Mouse (Mus musculus) stomach, embryonic 14.5 days (tissue): Measurements from ENCODE around the gene Tmc2. TPM values are rescaled to one million over a fixed set of nuclear protein-coding genes. Genes with fewer than 3 reads are reported as not detected.
A peak's percentile ranks its signal among the peaks of the same experiment; 100 is the strongest.

Experiments used
- ATAC-seq: fragments of 200-750 bp; cut with Nextera tagmentation; 2 replicates; pipeline ENCODE4 v1.8.0; 2017; ENCODE audit warnings: low read depth, moderate TSS enrichment; ENCODE audit not compliant: insufficient number of reproducible peaks, insufficient read depth, low FRiP score
- H3K27ac ChIP-seq: fragments of 300-500 bp; sonication (generic); 2 replicates; pipeline ENCODE4 v1.5.1; 2014; ENCODE audit warnings: mild to moderate bottlenecking, low read length, moderate library complexity, mixed read lengths
- H3K27me3 ChIP-seq: fragments of 300-500 bp; sonication (generic); 2 replicates; pipeline ENCODE4 v1.6.1; 2014; ENCODE audit warnings: low read length, control low read depth, mixed read lengths; ENCODE audit not compliant: control insufficient read depth, insufficient read depth
- H3K36me3 ChIP-seq: fragments of 300-500 bp; sonication (generic); 2 replicates; pipeline ENCODE4 v1.6.1; 2014; ENCODE audit warnings: mild to moderate bottlenecking, control low read depth, low read length, moderate library complexity, mixed read lengths; ENCODE audit not compliant: control insufficient read depth, insufficient read depth
- H3K4me1 ChIP-seq: fragments of 300-500 bp; sonication (generic); 2 replicates; pipeline ENCODE4 v1.6.1; 2014; ENCODE audit warnings: low read length, control low read depth, mixed read lengths; ENCODE audit not compliant: control insufficient read depth, insufficient read depth
- H3K4me2 ChIP-seq: fragments of 300-500 bp; sonication (generic); replicated peaks from 2 replicates; pipeline ENCODE4 v1.6.1; 2014; ENCODE audit warnings: low read depth, low read length, control low read depth
- H3K4me3 ChIP-seq: fragments of 300-500 bp; sonication (generic); 2 replicates; pipeline ENCODE4 v1.5.1; 2014; ENCODE audit warnings: low read depth, low read length, control low read depth
- H3K9ac ChIP-seq: fragments of 300-500 bp; sonication (generic); replicated peaks from 2 replicates; pipeline ENCODE4 v1.6.1; 2014; ENCODE audit warnings: low read depth, mild to moderate bottlenecking, control low read depth, low read length, moderate library complexity, mixed read lengths
- H3K9me3 ChIP-seq: fragments of 300-500 bp; sonication (generic); 2 replicates; pipeline ENCODE4 v1.6.1; 2016; ENCODE audit warnings: low read depth, low read length, control low read depth; ENCODE audit not compliant: control insufficient read depth
- WGBS: fragments of 180-500 bp; shearing (Covaris S2); extraction: QIAGEN DNeasy Blood & Tissue Kit; methylation state at CpG from one replicate; pipeline ENCODE4 v1.1.7; 2014; 5-methylcytosine and 5-hydroxymethylcytosine counted together
- polyA plus RNA-seq: library from polyadenylated mRNA; unstranded; fragments of >200 nt; fragmentation: Nextera tagmentation; extraction: Ambion mirVana; gene quantifications from 2 replicates; pipeline ENCODE4 v1.2.1, GENCODE M21; 2014

Gene Tmc2
- not detected in 2 replicates for polyA plus RNA-seq

- Histone ChIP-seq H3K4me3 (no peak within 1 kb of the TSS), H3K27ac (no peak within 1 kb of the TSS), H3K9ac (no peak within 1 kb of the TSS), H3K4me1 (no peaks in the 10 kb centered on the region), H3K9me3 (no peaks in the 10 kb centered on the region; the same call in 1 of the 2 replicates), H3K27me3 (no peaks in the 10 kb centered on the region), H3K36me3 (no peaks in the 10 kb centered on the region), H3K4me2 (no peak within 1 kb of the TSS)
- WGBS = 92% methylated on average over 16 of the region's 16 CpGs
- no peak for ATAC-seq
Measured at GRCm38 (mm10) chr2:130194894-130195293, at the start of gene Tmc2. Gene Tmc2, plus strand, starts transcription at chr2:130195194.

GRCm38 (mm10) chr2:130146089-130146668 is 48.8 kb upstream of the Tmc2 start:
- no peak overlapping the region for H3K4me2 ChIP-seq
- no peak overlapping the region for H3K9ac ChIP-seq
- no peaks in the 10 kb centered on the region for H3K4me1 ChIP-seq
- no peak overlapping the region for H3K4me3 ChIP-seq
- no peaks in the 10 kb centered on the region for H3K36me3 ChIP-seq
- 81% methylated on average over 5 of the region's 5 CpGs for WGBS
- H3K27me3 ChIP-seq = no peaks in the 10 kb centered on the region
- no peak for ATAC-seq
- H3K9me3 ChIP-seq = no peaks in the 10 kb centered on the region
- no peak overlapping the region for H3K27ac ChIP-seq

- WGBS = 81% methylated on average over 3 of the region's 3 CpGs
- no peaks in the 10 kb centered on the region for H3K27me3 ChIP-seq
- no peaks in the 10 kb centered on the region for H3K36me3 ChIP-seq
- no peak overlapping the region for H3K9ac ChIP-seq
- ATAC-seq = no peak
- H3K27ac ChIP-seq = no peak overlapping the region
- no peaks in the 10 kb centered on the region for H3K9me3 ChIP-seq
- H3K4me2 ChIP-seq = no peak overlapping the region
- no peak overlapping the region for H3K4me3 ChIP-seq
- no peaks in the 10 kb centered on the region for H3K4me1 ChIP-seq
Measured at GRCm38 (mm10) chr2:130155171-130155570, 39.8 kb upstream of the Tmc2 start.

- no peak overlapping the region for H3K4me2 ChIP-seq
- H3K27ac ChIP-seq = no peak overlapping the region
- H3K9ac ChIP-seq = no peak overlapping the region
- no peak for ATAC-seq
- no peaks in the 10 kb centered on the region for H3K9me3 ChIP-seq
- no peaks in the 10 kb centered on the region for H3K4me1 ChIP-seq
- no peaks in the 10 kb centered on the region for H3K36me3 ChIP-seq
- no peak overlapping the region for H3K4me3 ChIP-seq
- H3K27me3 ChIP-seq = no peaks in the 10 kb centered on the region
Measured at GRCm38 (mm10) chr2:130155851-130156250, 39.1 kb upstream of the Tmc2 start.

GRCm38 (mm10) chr2:130157231-130158087 is 37.5 kb upstream of the Tmc2 start:
- 72% methylated on average over 14 of the region's 14 CpGs for WGBS
- no peak for ATAC-seq
- no peak overlapping the region for H3K27ac ChIP-seq
- no peak overlapping the region for H3K9ac ChIP-seq
- no peaks in the 10 kb centered on the region for H3K36me3 ChIP-seq
- no peaks in the 10 kb centered on the region for H3K9me3 ChIP-seq
- H3K27me3 ChIP-seq = no peaks in the 10 kb centered on the region
- H3K4me3 ChIP-seq = no peak overlapping the region
- no peak overlapping the region for H3K4me2 ChIP-seq
- H3K4me1 ChIP-seq = no peaks in the 10 kb centered on the region

GRCm38 (mm10) chr2:130158088-130158437 is 36.9 kb upstream of the Tmc2 start:
- no peak overlapping the region for H3K9ac ChIP-seq
- H3K9me3 ChIP-seq = no peaks in the 10 kb centered on the region
- no peak for ATAC-seq
- H3K4me2 ChIP-seq = no peak overlapping the region
- no peaks in the 10 kb centered on the region for H3K4me1 ChIP-seq
- WGBS = 53% methylated on average over 4 of the region's 4 CpGs
- H3K4me3 ChIP-seq = no peak overlapping the region
- H3K27me3 ChIP-seq = no peaks in the 10 kb centered on the region
- H3K36me3 ChIP-seq = no peaks in the 10 kb centered on the region
- H3K27ac ChIP-seq = no peak overlapping the region

GRCm38 (mm10) chr2:130162701-130163100 is 32.3 kb upstream of the Tmc2 start:
- Histone ChIP-seq H3K27me3 (no peaks in the 10 kb centered on the region), H3K4me2 (no peak overlapping the region), H3K4me3 (no peak overlapping the region), H3K9me3 (no peaks in the 10 kb centered on the region), H3K27ac (no peak overlapping the region), H3K4me1 (no peaks in the 10 kb centered on the region), H3K36me3 (peaks cover 8% of the 10 kb centered on the region; the same call in 1 of the 2 replicates), H3K9ac (no peak overlapping the region)
- ATAC-seq = no peak
- 68% methylated on average over 5 of the region's 5 CpGs for WGBS

GRCm38 (mm10) chr2:130166311-130167214 is 28.4 kb upstream of the Tmc2 start:
- H3K36me3 ChIP-seq = peaks cover 34% of the 10 kb centered on the region
- 0 out of 2 replicates have a peak, but pooled peaks have one; percentile 42 for ATAC-seq
- H3K27me3 ChIP-seq = no peaks in the 10 kb centered on the region
- 69% methylated on average over 9 of the region's 9 CpGs for WGBS
- no peak overlapping the region for H3K4me3 ChIP-seq
- no peak overlapping the region for H3K27ac ChIP-seq
- no peaks in the 10 kb centered on the region for H3K9me3 ChIP-seq
- H3K4me2 ChIP-seq = no peak overlapping the region
- H3K9ac ChIP-seq = no peak overlapping the region
- no peaks in the 10 kb centered on the region for H3K4me1 ChIP-seq
